Mouse (Mus musculus) MEL (cell line): ENCODE measurements at regions not wholly inside any gene's neighbourhood (a gene's known extent, or its start where the extent isn't known, plus 50 kb on each side); places are given as distances from the start of the nearest gene placed in this dataset.

Experiments
- DNase-seq: peaks from one replicate; pipeline ENCODE4 v3.0.0; 2011; ENCODE audit warnings: low read depth, low spot score
- H3K27ac ChIP-seq: 2 replicates; pipeline ENCODE4 v1.5.1; 2012; ENCODE audit warnings: low read depth, mild to moderate bottlenecking, control low read depth, low read length, moderate library complexity; ENCODE audit not compliant: control insufficient read depth
- H3K27me3 ChIP-seq, 2 experiments: fragments of 150-350 bp in 1 of 2; sonication (generic) in 1 of 2; 2 replicates each; pipeline ENCODE4 v1.6.1; 2012; ENCODE audit warnings: low read length in 2 of 2, mild to moderate bottlenecking in 2 of 2, improper control_type of control experiment in 1 of 2, moderate library complexity in 1 of 2; ENCODE audit not compliant: insufficient read depth in 2 of 2, control insufficient read depth in 1 of 2
- H3K36me3 ChIP-seq, 2 experiments: 2 replicates each; pipeline ENCODE4 v1.6.1; 2012 to 2014; ENCODE audit warnings: low read length in 2 of 2, improper control_type of control experiment in 1 of 2, inconsistent platforms in 1 of 2, mild to moderate bottlenecking in 1 of 2; ENCODE audit not compliant: insufficient read depth in 2 of 2, control insufficient read depth in 1 of 2
- H3K4me1 ChIP-seq, 2 experiments: fragments of 150-350 bp in 1 of 2; sonication (generic) in 1 of 2; 2 replicates each; pipeline ENCODE4 v1.6.1; 2012; ENCODE audit warnings: low read length in 2 of 2, improper control_type of control experiment in 1 of 2, mild to moderate bottlenecking in 1 of 2; ENCODE audit not compliant: insufficient read depth in 2 of 2, control insufficient read depth in 1 of 2
- H3K4me3 ChIP-seq, 2 experiments: fragments of 150-350 bp in 1 of 2; sonication (generic) in 1 of 2; 2 replicates each; pipeline ENCODE4 v1.5.1; 2012; ENCODE audit warnings: low read depth in 2 of 2, low read length in 2 of 2, mild to moderate bottlenecking in 2 of 2, moderate library complexity in 2 of 2, control low read depth in 1 of 2, improper control_type of control experiment in 1 of 2; ENCODE audit not compliant: control insufficient read depth in 1 of 2, insufficient read depth in 1 of 2
- H3K79me2 ChIP-seq: 2 replicates; pipeline ENCODE4 v1.6.1; 2012; ENCODE audit warnings: mild to moderate bottlenecking, low read length, moderate library complexity; ENCODE audit not compliant: control insufficient read depth, poor library complexity, insufficient read depth
- H3K9ac ChIP-seq: 2 replicates; pipeline ENCODE4 v1.6.1; 2012; ENCODE audit warnings: low read depth, mild to moderate bottlenecking, control low read depth, low read length, moderate library complexity; ENCODE audit not compliant: control insufficient read depth, poor library complexity, severe bottlenecking
- H3K9me3 ChIP-seq: fragments of 150-350 bp; sonication (generic); replicated peaks from 2 replicates; pipeline ENCODE4 v1.6.1; 2012; ENCODE audit warnings: mild to moderate bottlenecking, low read length, improper control_type of control experiment, moderate library complexity; ENCODE audit not compliant: insufficient read depth
- BHLHE40 ChIP-seq: IDR thresholded peaks from 2 replicates; pipeline ENCODE4 v1.6.1; 2012; ENCODE audit warnings: low read depth, mild to moderate bottlenecking, inconsistent platforms, low read length, improper control_type of control experiment, borderline replicate concordance
- CHD1 ChIP-seq: IDR thresholded peaks from 2 replicates; pipeline ENCODE4 v1.6.1; 2012; ENCODE audit warnings: low read depth, mild to moderate bottlenecking, inconsistent platforms, low read length, improper control_type of control experiment
- CTCF ChIP-seq, 3 experiments: IDR thresholded peaks in 2 of 3; conservative IDR thresholded peaks in 1 of 3; 2 replicates each; pipeline ENCODE4 v1.5.1; 2011 to 2012; ENCODE audit warnings: low read length in 3 of 3, low read depth in 2 of 3, mild to moderate bottlenecking in 2 of 3, improper control_type of control experiment in 1 of 3, inconsistent platforms in 1 of 3, mixed read lengths in 1 of 3, moderate library complexity in 1 of 3; ENCODE audit not compliant: control insufficient read depth in 1 of 3, insufficient read depth in 1 of 3, poor library complexity in 1 of 3, severe bottlenecking in 1 of 3
- ELF1 ChIP-seq: IDR thresholded peaks from 2 replicates; pipeline ENCODE4 v1.6.1; 2014; ENCODE audit warnings: low read depth, mild to moderate bottlenecking, inconsistent platforms, low read length, improper control_type of control experiment, moderate library complexity
- GABPA ChIP-seq: IDR thresholded peaks from 2 replicates; pipeline ENCODE4 v1.6.1; 2012; ENCODE audit warnings: low read depth, mild to moderate bottlenecking, inconsistent platforms, low read length, improper control_type of control experiment, moderate library complexity
- JUND ChIP-seq: IDR thresholded peaks from 2 replicates; pipeline ENCODE4 v1.6.1; 2011; ENCODE audit warnings: low read depth, mild to moderate bottlenecking, improper control_type of control experiment, low read length
- KAT2A ChIP-seq: conservative IDR thresholded peaks from 2 replicates; pipeline ENCODE4 v1.6.1; 2012; ENCODE audit warnings: low read depth, low read length, improper control_type of control experiment, inconsistent platforms
- MAX ChIP-seq: IDR thresholded peaks from 2 replicates; pipeline ENCODE4 v1.6.1; 2011; ENCODE audit warnings: low read length, improper control_type of control experiment
- MAZ ChIP-seq: IDR thresholded peaks from 2 replicates; pipeline ENCODE4 v1.6.1; 2012; ENCODE audit warnings: low read depth, mild to moderate bottlenecking, inconsistent platforms, low read length, improper control_type of control experiment
- MXI1 ChIP-seq: IDR thresholded peaks from 2 replicates; pipeline ENCODE4 v1.6.1; 2011; ENCODE audit warnings: mild to moderate bottlenecking, low read depth, low read length, improper control_type of control experiment
- MYB ChIP-seq: IDR thresholded peaks from 2 replicates; pipeline ENCODE4 v1.6.1; 2011; ENCODE audit warnings: mild to moderate bottlenecking, low read depth, low read length, improper control_type of control experiment
- NELFE ChIP-seq: IDR thresholded peaks from 2 replicates; pipeline ENCODE4 v1.6.1; 2011; ENCODE audit warnings: low read depth, low read length, improper control_type of control experiment
- POLR2AphosphoS5 ChIP-seq: IDR thresholded peaks from 2 replicates; pipeline ENCODE4 v1.6.1; 2012; ENCODE audit warnings: low read depth, borderline replicate concordance, mild to moderate bottlenecking, inconsistent platforms, low read length, moderate library complexity, mixed read lengths
- RAD21 ChIP-seq: IDR thresholded peaks from 2 replicates; pipeline ENCODE4 v1.6.1; 2011; ENCODE audit warnings: mild to moderate bottlenecking, low read depth, low read length, improper control_type of control experiment
- RCOR1 ChIP-seq: IDR thresholded peaks from 2 replicates; pipeline ENCODE4 v1.6.1; 2012; ENCODE audit warnings: low read depth, mild to moderate bottlenecking, inconsistent platforms, low read length, improper control_type of control experiment
- ZC3H11A ChIP-seq: IDR thresholded peaks from 2 replicates; pipeline ENCODE4 v1.6.1; 2012; ENCODE audit warnings: low read depth, mild to moderate bottlenecking, inconsistent platforms, low read length, improper control_type of control experiment
- ZKSCAN1 ChIP-seq: IDR thresholded peaks from 2 replicates; pipeline ENCODE4 v1.6.1; 2012; ENCODE audit warnings: low read depth, mild to moderate bottlenecking, inconsistent platforms, low read length, improper control_type of control experiment, moderate library complexity
- ZMIZ1 ChIP-seq: IDR thresholded peaks from 2 replicates; pipeline ENCODE4 v1.6.1; 2012; ENCODE audit warnings: low read depth, mild to moderate bottlenecking, inconsistent platforms, low read length, improper control_type of control experiment, moderate library complexity

DNA sequence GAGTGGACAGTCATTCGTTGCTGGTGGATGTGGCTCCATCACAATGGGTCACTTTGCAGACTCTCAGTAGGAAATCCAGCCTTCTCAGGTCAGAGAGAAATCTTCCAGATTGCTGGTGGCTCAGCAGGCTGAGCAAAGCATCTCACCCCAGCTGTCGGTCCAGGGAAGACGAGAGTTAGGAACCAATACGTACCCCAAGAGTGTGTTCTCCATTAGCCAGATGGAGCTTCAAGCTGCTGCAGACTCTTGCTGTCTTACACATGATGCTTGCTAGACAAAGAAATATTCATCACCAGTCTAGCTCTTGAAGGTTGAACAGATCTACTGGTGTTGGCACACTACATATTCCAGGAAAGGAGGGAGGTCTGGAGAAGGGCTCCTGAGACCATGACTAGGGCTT is 288.0 kb downstream of the Sox11 start:
- no peak overlapping the region for H3K27ac ChIP-seq
- no peaks in the 10 kb centered on the region for H3K36me3 ChIP-seq
- DNase-seq, result no peak
- no peak for TF ChIP-seq RCOR1
- TF ChIP-seq NELFE, result no peak
- TF ChIP-seq MAX, result no peak
- no peak for TF ChIP-seq ELF1
- TF ChIP-seq CTCF (IDR thresholded peaks at IDR 0.05 in 2 of 3, conservative IDR thresholded peaks at IDR 0.05 in 1 of 3; ENCODE audit: control insufficient read depth in 1 of 3, insufficient read depth in 1 of 3, low read depth in 2 of 3, low read length in 3 of 3, poor library complexity in 1 of 3, severe bottlenecking in 1 of 3), result no peak
- TF ChIP-seq MYB, result no peak
- no peak for TF ChIP-seq MAZ
- TF ChIP-seq JUND, result no peak
- TF ChIP-seq GABPA, result no peak
- TF ChIP-seq ZKSCAN1, result no peak
- no peak for TF ChIP-seq ZC3H11A
- TF ChIP-seq MXI1, result no peak
- no peak for TF ChIP-seq KAT2A
- H3K4me1 ChIP-seq, result no peaks in the 10 kb centered on the region
- no peak overlapping the region for H3K4me3 ChIP-seq
- H3K27me3 ChIP-seq, result no peaks in the 10 kb centered on the region
- no peaks in the 10 kb centered on the region for H3K9me3 ChIP-seq
- H3K79me2 ChIP-seq, result no peaks in the 10 kb centered on the region
- no peak overlapping the region for H3K9ac ChIP-seq

DNA sequence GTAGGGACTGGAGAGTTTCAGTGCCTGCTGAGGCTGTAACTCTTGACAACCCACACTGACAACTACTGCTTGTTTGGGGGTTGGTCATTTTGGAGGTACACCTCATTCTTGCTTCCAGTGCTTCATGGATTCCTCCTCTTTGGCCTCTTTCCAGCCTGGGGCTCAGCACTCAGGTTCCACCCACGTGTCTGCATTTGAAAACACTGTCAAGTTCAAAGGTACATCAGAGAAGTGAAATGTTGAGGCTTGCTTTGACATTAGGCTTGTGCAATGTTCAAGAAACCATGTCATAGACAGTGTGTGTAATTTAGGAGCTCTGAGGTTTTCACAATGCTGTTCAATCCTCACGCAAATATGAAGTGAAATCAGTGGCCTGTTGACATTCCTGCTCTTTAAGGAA is 304.5 kb downstream of the Sox11 start:
- Histone ChIP-seq H3K27me3 (no peaks in the 10 kb centered on the region), H3K9ac (no peak overlapping the region), H3K79me2 (no peaks in the 10 kb centered on the region), H3K9me3 (no peaks in the 10 kb centered on the region), H3K4me3 (no peak overlapping the region), H3K36me3 (no peaks in the 10 kb centered on the region), H3K4me1 (no peaks in the 10 kb centered on the region)
- DNase-seq, result no peak
- TF ChIP-seq POLR2AphosphoS5 (no peak), CHD1 (no peak), ZC3H11A (no peak), GABPA (no peak), ZMIZ1 (no peak), BHLHE40 (no peak), NELFE (no peak), RAD21 (no peak)
- TF ChIP-seq, all 39 proteins: peak for 0
- H3K27ac ChIP-seq, result no peak overlapping the region
